Mouse (Mus musculus): ENCODE data around the gene Tgm5. TPM values are rescaled to one million over a fixed set of nuclear protein-coding genes. Genes with fewer than 3 reads are reported as not detected.
"Not testable (repeated sequence)": the region's sequence is repeated elsewhere in the genome, so short reads cannot be mapped to it uniquely, and the experiment has no call there.

Tgm5 gene
- polyA plus RNA-seq (2015; fragmentation: Nextera tagmentation; extraction: Ambion mirVana): 1.5 and 2.7 TPM in 2 replicates

- no peak within 1 kb of the TSS for H3K27ac ChIP-seq (ENCODE audit: low read length)
Measured at GRCm38 (mm10) chr2:121085480-121086185, at the start of gene Tgm5. Gene Tgm5 (minus strand): TSS chr2:121085841.

DNA sequence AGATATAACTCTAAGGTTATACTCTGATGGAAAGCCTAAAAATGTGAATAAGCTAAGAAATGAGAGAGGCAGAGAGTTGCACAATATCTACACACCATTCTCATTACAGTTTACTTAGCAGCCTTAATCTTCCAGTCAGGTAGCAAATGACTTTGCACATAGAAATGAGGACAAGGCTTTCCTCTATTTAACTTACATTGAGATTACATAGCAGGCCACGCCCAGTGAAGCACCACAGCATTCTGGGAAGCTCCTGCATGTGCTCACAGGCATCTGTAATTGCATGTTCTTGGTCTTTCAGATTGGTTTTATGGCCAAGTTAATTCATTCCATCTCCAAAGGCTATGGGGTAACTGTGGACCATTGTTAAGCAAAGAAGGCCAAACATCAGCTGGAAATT is 47.2 kb upstream of the Tgm5 start:
- Histone ChIP-seq H3K4me1 (ENCODE audit: control insufficient read depth, insufficient read depth, low read length) (no peaks in the 10 kb centered on the region), H3K27ac (ENCODE audit: low read length) (no peak overlapping the region), H3K9me3 (replicated peaks; ENCODE audit: control insufficient read depth, low read length) (no peaks in the 10 kb centered on the region), H3K27me3 (ENCODE audit: control insufficient read depth, insufficient read depth, low read length) (no peaks in the 10 kb centered on the region), H3K4me3 (replicated peaks; ENCODE audit: low read length) (no peak overlapping the region), H3K36me3 (ENCODE audit: control insufficient read depth, insufficient read depth, low read length) (no peaks in the 10 kb centered on the region), H3K4me2 (ENCODE audit: low read depth, low read length) (no peak overlapping the region), H3K9ac (ENCODE audit: low read length) (no peak overlapping the region)
- ATAC-seq (ENCODE audit: insufficient read depth, low FRiP score): 0 out of 2 replicates have a peak, but pooled peaks have one; percentile 29
- 62% methylated on average over 1 of the region's 1 CpGs for WGBS

More at GRCm38 (mm10) chr2:121085480-121086185, at the start of gene Tgm5:
- no peak within 1 kb of the TSS for H3K4me3 ChIP-seq (replicated peaks; ENCODE audit: low read length)
- 34% methylated on average over 6 of the region's 6 CpGs for WGBS
- H3K27me3 ChIP-seq (ENCODE audit: control insufficient read depth, insufficient read depth, low read length): no peaks in the 10 kb centered on the region
- no peaks in the 10 kb centered on the region for H3K9me3 ChIP-seq (replicated peaks; ENCODE audit: control insufficient read depth, low read length)
- no peak for ATAC-seq (ENCODE audit: insufficient read depth, low FRiP score)
- no peak within 1 kb of the TSS for H3K4me2 ChIP-seq (ENCODE audit: low read depth, low read length)
- no peak within 1 kb of the TSS for H3K9ac ChIP-seq (ENCODE audit: low read length)
- peaks cover 4% of the 10 kb centered on the region; the same call in 1 of the 2 replicates for H3K4me1 ChIP-seq (ENCODE audit: control insufficient read depth, insufficient read depth, low read length)
- H3K36me3 ChIP-seq (ENCODE audit: control insufficient read depth, insufficient read depth, low read length): no peaks in the 10 kb centered on the region

DNA sequence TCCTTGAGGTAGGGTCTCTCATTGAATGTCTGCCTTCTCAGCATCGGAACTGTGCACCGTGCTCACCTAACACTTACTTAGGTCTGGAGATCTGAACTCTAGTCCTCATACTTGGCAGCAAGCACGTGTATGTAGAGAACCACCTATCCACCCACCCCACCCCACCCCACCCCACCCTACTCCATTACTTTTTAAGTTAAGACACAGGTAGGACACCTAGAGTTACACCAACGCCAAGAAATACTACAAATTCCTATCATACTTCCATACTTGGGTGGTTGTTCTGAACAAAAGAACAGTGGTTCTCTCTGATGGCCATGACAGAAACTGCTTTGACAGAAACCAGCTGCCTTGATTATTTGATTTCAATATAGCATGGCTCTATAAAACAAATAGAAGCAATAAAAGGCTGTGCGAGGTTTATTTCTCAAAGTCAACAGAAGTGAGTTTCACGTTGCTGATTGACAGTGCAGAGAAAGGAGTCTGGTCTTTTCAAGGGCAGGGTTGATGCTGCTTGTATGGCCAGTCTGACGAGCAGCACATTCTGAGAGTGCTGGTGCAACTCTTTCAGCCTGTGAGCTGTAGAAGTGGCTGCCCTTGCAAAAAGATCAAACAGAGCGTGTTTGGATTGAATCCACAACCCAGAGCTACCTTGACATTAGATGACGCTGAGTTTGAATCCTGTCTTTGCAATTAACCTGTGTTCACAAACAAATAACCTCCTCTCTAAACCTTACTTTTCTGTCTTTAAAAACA is 43.4 kb upstream of the Tgm5 start:
- 51% methylated on average over 9 of the region's 9 CpGs for WGBS
- H3K4me1 ChIP-seq (ENCODE audit: control insufficient read depth, insufficient read depth, low read length): no peaks in the 10 kb centered on the region
- H3K36me3 ChIP-seq (ENCODE audit: control insufficient read depth, insufficient read depth, low read length): no peaks in the 10 kb centered on the region
- no peak for ATAC-seq (ENCODE audit: insufficient read depth, low FRiP score)
- H3K27me3 ChIP-seq (ENCODE audit: control insufficient read depth, insufficient read depth, low read length): no peaks in the 10 kb centered on the region
- H3K27ac ChIP-seq (ENCODE audit: low read length): no peak overlapping the region
- H3K9me3 ChIP-seq (replicated peaks; ENCODE audit: control insufficient read depth, low read length): no peaks in the 10 kb centered on the region
- no peak overlapping the region for H3K4me2 ChIP-seq (ENCODE audit: low read depth, low read length)
- H3K9ac ChIP-seq (ENCODE audit: low read length): no peak overlapping the region
- no peak overlapping the region for H3K4me3 ChIP-seq (replicated peaks; ENCODE audit: low read length)

DNA sequence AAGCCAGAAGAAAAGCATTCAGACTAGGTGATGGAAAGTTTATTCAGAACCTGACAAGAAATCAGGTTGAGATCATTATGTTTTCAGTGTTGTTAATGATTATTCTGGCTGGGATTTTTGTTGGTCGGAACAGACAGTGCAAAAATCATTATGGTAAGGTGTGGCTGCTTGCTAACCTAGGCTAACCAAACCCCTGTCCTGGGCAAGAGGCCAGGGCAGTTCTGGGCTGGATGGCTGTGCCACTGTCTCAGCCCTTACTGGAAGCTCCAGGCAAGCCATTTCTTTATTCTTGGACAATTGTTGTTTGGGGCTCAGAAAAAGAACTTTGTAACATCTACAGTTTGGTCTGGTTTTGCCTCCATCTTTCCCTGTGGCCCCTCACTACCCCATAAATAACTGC is 41.9 kb upstream of the Tgm5 start:
- Histone ChIP-seq H3K27me3 (ENCODE audit: control insufficient read depth, insufficient read depth, low read length) (no peaks in the 10 kb centered on the region), H3K4me1 (ENCODE audit: control insufficient read depth, insufficient read depth, low read length) (no peaks in the 10 kb centered on the region), H3K27ac (ENCODE audit: low read length) (no peak overlapping the region), H3K9ac (ENCODE audit: low read length) (no peak overlapping the region), H3K9me3 (replicated peaks; ENCODE audit: control insufficient read depth, low read length) (no peaks in the 10 kb centered on the region), H3K4me2 (ENCODE audit: low read depth, low read length) (no peak overlapping the region), H3K36me3 (ENCODE audit: control insufficient read depth, insufficient read depth, low read length) (no peaks in the 10 kb centered on the region), H3K4me3 (replicated peaks; ENCODE audit: low read length) (no peak overlapping the region)
- 59% methylated on average over 1 of the region's 1 CpGs for WGBS
- no peak for ATAC-seq (ENCODE audit: insufficient read depth, low FRiP score)

DNA sequence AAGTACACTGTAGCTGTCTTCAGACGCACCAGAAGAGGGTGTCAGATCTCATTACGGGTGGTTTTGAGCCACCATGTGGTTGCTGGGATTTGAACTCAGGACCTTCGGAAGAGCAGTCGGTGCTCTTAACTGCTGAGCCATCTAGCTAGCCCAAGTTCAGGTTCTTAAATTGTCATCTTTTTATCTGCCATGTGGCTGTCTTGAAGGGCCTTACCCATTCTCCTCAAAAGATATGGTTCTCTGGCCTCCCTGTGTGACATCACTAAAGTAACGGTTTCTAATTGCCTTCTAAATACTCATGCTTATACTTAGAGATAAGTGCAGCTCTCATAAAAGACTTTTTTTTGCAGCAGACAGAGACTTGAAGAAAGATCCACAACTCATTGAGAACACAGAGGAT is 40.7 kb upstream of the Tgm5 start:
- H3K27me3 ChIP-seq (ENCODE audit: control insufficient read depth, insufficient read depth, low read length); H3K9me3 ChIP-seq (replicated peaks; ENCODE audit: control insufficient read depth, low read length); H3K9ac ChIP-seq (ENCODE audit: low read length); H3K27ac ChIP-seq (ENCODE audit: low read length); H3K4me2 ChIP-seq (ENCODE audit: low read depth, low read length); H3K4me1 ChIP-seq (ENCODE audit: control insufficient read depth, insufficient read depth, low read length); ATAC-seq (ENCODE audit: insufficient read depth, low FRiP score); H3K4me3 ChIP-seq (replicated peaks; ENCODE audit: low read length); H3K36me3 ChIP-seq (ENCODE audit: control insufficient read depth, insufficient read depth, low read length): not testable (repeated sequence)
- 91% methylated on average over 5 of the region's 5 CpGs for WGBS

- Histone ChIP-seq H3K4me2 (ENCODE audit: low read depth, low read length) (no peak overlapping the region), H3K27me3 (ENCODE audit: control insufficient read depth, insufficient read depth, low read length) (no peaks in the 10 kb centered on the region), H3K27ac (ENCODE audit: low read length) (no peak overlapping the region), H3K36me3 (ENCODE audit: control insufficient read depth, insufficient read depth, low read length) (no peaks in the 10 kb centered on the region), H3K4me3 (replicated peaks; ENCODE audit: low read length) (no peak overlapping the region), H3K9me3 (replicated peaks; ENCODE audit: control insufficient read depth, low read length) (no peaks in the 10 kb centered on the region), H3K9ac (ENCODE audit: low read length) (no peak overlapping the region), H3K4me1 (ENCODE audit: control insufficient read depth, insufficient read depth, low read length) (no peaks in the 10 kb centered on the region)
- no peak for ATAC-seq (ENCODE audit: insufficient read depth, low FRiP score)
- 80% methylated on average over 3 of the region's 3 CpGs for WGBS
Measured at GRCm38 (mm10) chr2:121119260-121119659, 33.6 kb upstream of the Tgm5 start.

GRCm38 (mm10) chr2:121115418-121115817 is 29.8 kb upstream of the Tgm5 start:
- no peaks in the 10 kb centered on the region for H3K27me3 ChIP-seq (ENCODE audit: control insufficient read depth, insufficient read depth, low read length)
- H3K9me3 ChIP-seq (replicated peaks; ENCODE audit: control insufficient read depth, low read length): no peaks in the 10 kb centered on the region
- no peaks in the 10 kb centered on the region for H3K4me1 ChIP-seq (ENCODE audit: control insufficient read depth, insufficient read depth, low read length)
- 86% methylated on average over 2 of the region's 2 CpGs for WGBS
- H3K4me2 ChIP-seq (ENCODE audit: low read depth, low read length): no peak overlapping the region
- H3K27ac ChIP-seq (ENCODE audit: low read length): no peak overlapping the region
- no peak overlapping the region for H3K9ac ChIP-seq (ENCODE audit: low read length)
- no peaks in the 10 kb centered on the region for H3K36me3 ChIP-seq (ENCODE audit: control insufficient read depth, insufficient read depth, low read length)
- ATAC-seq (ENCODE audit: insufficient read depth, low FRiP score): no peak
- no peak overlapping the region for H3K4me3 ChIP-seq (replicated peaks; ENCODE audit: low read length)

- Histone ChIP-seq H3K27me3 (ENCODE audit: control insufficient read depth, insufficient read depth, low read length) (no peaks in the 10 kb centered on the region), H3K4me1 (ENCODE audit: control insufficient read depth, insufficient read depth, low read length) (no peaks in the 10 kb centered on the region), H3K27ac (ENCODE audit: low read length) (no peak within 1 kb of the TSS), H3K4me3 (replicated peaks; ENCODE audit: low read length) (no peak within 1 kb of the TSS), H3K4me2 (ENCODE audit: low read depth, low read length) (no peak within 1 kb of the TSS), H3K9me3 (replicated peaks; ENCODE audit: control insufficient read depth, low read length) (no peaks in the 10 kb centered on the region), H3K9ac (ENCODE audit: low read length) (no peak within 1 kb of the TSS), H3K36me3 (ENCODE audit: control insufficient read depth, insufficient read depth, low read length) (no peaks in the 10 kb centered on the region)
- 94% methylated on average over 4 of the region's 4 CpGs for WGBS
- ATAC-seq (ENCODE audit: insufficient read depth, low FRiP score): no peak
Measured at GRCm38 (mm10) chr2:121109695-121110094, 24.1 kb upstream of the Tgm5 start, which contains the start of gene Tgm7. Gene Tgm7 (minus strand): TSS chr2:121109795.

DNA sequence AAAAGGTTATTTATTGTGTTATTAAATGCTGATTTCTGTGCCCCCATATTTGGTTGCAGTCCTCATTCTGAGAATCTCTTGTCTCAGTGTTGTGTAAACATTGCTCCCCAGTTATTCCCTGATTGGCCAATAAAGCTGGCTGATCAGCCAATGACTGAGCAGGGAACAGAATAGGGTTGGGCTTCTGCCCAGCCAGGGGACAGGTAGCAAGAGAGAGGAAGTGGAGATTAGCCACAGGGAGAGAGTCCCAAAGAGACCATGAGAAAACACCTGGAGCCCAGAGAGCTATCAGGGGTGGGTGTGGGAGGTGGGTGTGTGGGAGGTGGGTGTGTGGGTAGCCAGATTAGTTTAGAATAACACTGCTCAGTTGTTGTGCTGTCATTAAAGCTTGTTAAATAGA is 20.3 kb upstream of the Tgm5 start:
- H3K36me3 ChIP-seq (ENCODE audit: control insufficient read depth, insufficient read depth, low read length): no peaks in the 10 kb centered on the region
- no peaks in the 10 kb centered on the region for H3K4me1 ChIP-seq (ENCODE audit: control insufficient read depth, insufficient read depth, low read length)
- H3K4me3 ChIP-seq (replicated peaks; ENCODE audit: low read length): no peak overlapping the region
- H3K27me3 ChIP-seq (ENCODE audit: control insufficient read depth, insufficient read depth, low read length): no peaks in the 10 kb centered on the region
- ATAC-seq (ENCODE audit: insufficient read depth, low FRiP score): no peak
- H3K4me2 ChIP-seq (ENCODE audit: low read depth, low read length): no peak overlapping the region
- no peaks in the 10 kb centered on the region for H3K9me3 ChIP-seq (replicated peaks; ENCODE audit: control insufficient read depth, low read length)
- no peak overlapping the region for H3K9ac ChIP-seq (ENCODE audit: low read length)
- H3K27ac ChIP-seq (ENCODE audit: low read length): no peak overlapping the region

Data from stomach, embryonic 16.5 days (tissue).